Mouse (Mus musculus) cerebellum, adult 2 months (tissue): ENCODE data around the gene Ahdc1. TPM values are rescaled to one million over a fixed set of nuclear protein-coding genes. Genes with fewer than 3 reads are reported as not detected.

Experiments used
- DNase-seq, 2 experiments: peaks; one replicate each; pipeline ENCODE4 v3.0.0; 2021
- H3K27ac ChIP-seq: fragments of 200-500 bp; 2 replicates; pipeline ENCODE4 v1.5.1; 2012; ENCODE audit warnings: low read length, control low read depth, inconsistent platforms; ENCODE audit not compliant: insufficient read depth
- H3K27me3 ChIP-seq: fragments of 200-500 bp; 2 replicates; pipeline ENCODE4 v1.6.1; 2012; ENCODE audit warnings: inconsistent platforms, mild to moderate bottlenecking, low read length, moderate library complexity; ENCODE audit not compliant: control insufficient read depth, insufficient read depth
- H3K4me1 ChIP-seq: fragments of 200-500 bp; 2 replicates; pipeline ENCODE4 v1.6.1; 2011; ENCODE audit warnings: low read length; ENCODE audit not compliant: control insufficient read depth, insufficient read depth
- H3K4me3 ChIP-seq: fragments of 200-500 bp; replicated peaks from 2 replicates; pipeline ENCODE3; 2011; ENCODE audit warnings: mild to moderate bottlenecking, low read depth, low read length, control low read depth; ENCODE audit not compliant: insufficient read depth
- CTCF ChIP-seq: fragments of 200-500 bp; IDR thresholded peaks from 2 replicates; pipeline ENCODE4 v1.5.1; 2011; ENCODE audit warnings: low read depth, mild to moderate bottlenecking, control low read depth, low read length, moderate library complexity, borderline replicate concordance; ENCODE audit not compliant: insufficient read depth
- POLR2A ChIP-seq: fragments of 200-500 bp; IDR thresholded peaks from 2 replicates; pipeline ENCODE4 v1.6.1; 2011; ENCODE audit warnings: low read length, control low read depth, borderline replicate concordance; ENCODE audit not compliant: insufficient read depth
- WGBS: fragments of 180-500 bp; shearing (Covaris S2); methylation state at CpG from one replicate; pipeline ENCODE4 v1.1.7; 2018; 5-methylcytosine and 5-hydroxymethylcytosine counted together
- polyA plus RNA-seq: library from polyadenylated mRNA; depleted of rRNA; stranded (reverse); fragments of >200 nt; gene quantifications from 2 replicates; pipeline ENCODE4 v1.2.3, GENCODE M21; 2012

The Ahdc1 gene
- polyA plus RNA-seq, 1 experiment: 30.8 TPM

- Histone ChIP-seq H3K27ac (no peak overlapping the region), H3K4me1 (peaks cover 19% of the 10 kb centered on the region), H3K27me3 (no peaks in the 10 kb centered on the region), H3K4me3 (no peak overlapping the region)
- no peak for TF ChIP-seq POLR2A
- DNase-seq: no peak
- 90% methylated on average over 3 of the region's 3 CpGs for WGBS
These were observed 39.0 kb upstream of the Ahdc1 start for GRCm38 (mm10) chr4:132972101-132972500.

- no peaks in the 10 kb centered on the region for H3K27me3 ChIP-seq
- WGBS: 67% methylated on average over 2 of the region's 2 CpGs
- DNase-seq: no peak
- H3K4me3 ChIP-seq: no peak overlapping the region
- H3K4me1 ChIP-seq: peaks cover 19% of the 10 kb centered on the region
- TF ChIP-seq POLR2A (no peak), CTCF (no peak)
- no peak overlapping the region for H3K27ac ChIP-seq
These were observed 38.5 kb upstream of the Ahdc1 start for GRCm38 (mm10) chr4:132972556-132972955.

GRCm38 (mm10) chr4:132973186-132973585 lies 37.9 kb upstream of the Ahdc1 start:
- TF ChIP-seq CTCF (no peak), POLR2A (no peak)
- no peak overlapping the region for H3K4me3 ChIP-seq
- H3K27ac ChIP-seq: no peak overlapping the region
- no peaks in the 10 kb centered on the region for H3K27me3 ChIP-seq
- peaks cover 19% of the 10 kb centered on the region for H3K4me1 ChIP-seq
- DNase-seq: no peak
- 90% methylated on average over 8 of the region's 8 CpGs for WGBS

- H3K27ac ChIP-seq: no peak within 1 kb of the TSS
- 68% methylated on average over 21 of the region's 21 CpGs for WGBS
- TF ChIP-seq POLR2A (no peak), CTCF (no peak)
- no peak within 1 kb of the TSS for H3K4me3 ChIP-seq
- no peaks in the 10 kb centered on the region for H3K27me3 ChIP-seq
- DNase-seq: no peak
- peaks cover 19% of the 10 kb centered on the region for H3K4me1 ChIP-seq
These were observed 37.2 kb upstream of the Ahdc1 start, which contains the start of gene Fgr for GRCm38 (mm10) chr4:132973814-132974398. TSS of gene Fgr (plus strand) at chr4:132974095.

GRCm38 (mm10) chr4:132974904-132975303 lies 36.2 kb upstream of the Ahdc1 start:
- Histone ChIP-seq H3K4me1 (peaks cover 19% of the 10 kb centered on the region), H3K4me3 (no peak overlapping the region), H3K27me3 (no peaks in the 10 kb centered on the region), H3K27ac (no peak overlapping the region)
- under 1% methylated on average over 15 of the region's 15 CpGs for WGBS
- TF ChIP-seq POLR2A (no peak), CTCF (no peak)
- DNase-seq: peak; percentile 76 to 78

GRCm38 (mm10) chr4:132975791-132976190 lies 35.3 kb upstream of the Ahdc1 start:
- TF ChIP-seq CTCF: no peak
- TF ChIP-seq POLR2A: no peak
- no peak for DNase-seq
- Histone ChIP-seq H3K27ac (no peak overlapping the region), H3K4me3 (no peak overlapping the region), H3K27me3 (no peaks in the 10 kb centered on the region), H3K4me1 (peaks cover 19% of the 10 kb centered on the region)
- 75% methylated on average over 3 of the region's 3 CpGs for WGBS

- no peak for DNase-seq
- TF ChIP-seq CTCF (no peak), POLR2A (no peak)
- no peak overlapping the region for H3K27ac ChIP-seq
- H3K4me3 ChIP-seq: no peak overlapping the region
- H3K27me3 ChIP-seq: no peaks in the 10 kb centered on the region
- peaks cover 14% of the 10 kb centered on the region for H3K4me1 ChIP-seq
- WGBS: 92% methylated on average over 6 of the region's 6 CpGs
These were observed 34.3 kb upstream of the Ahdc1 start for GRCm38 (mm10) chr4:132976729-132977128.

- WGBS: 42% methylated on average over 5 of the region's 5 CpGs
- H3K27me3 ChIP-seq: no peaks in the 10 kb centered on the region
- H3K4me3 ChIP-seq: no peak overlapping the region
- TF ChIP-seq CTCF (no peak), POLR2A (no peak)
- DNase-seq: no peak
- H3K4me1 ChIP-seq: peaks cover 12% of the 10 kb centered on the region
- no peak overlapping the region for H3K27ac ChIP-seq
These were observed 33.5 kb upstream of the Ahdc1 start for GRCm38 (mm10) chr4:132977597-132977996.
